Mouse (Mus musculus): Measurements from ENCODE around the gene Cryaa. TPM values are rescaled to one million over a fixed set of nuclear protein-coding genes. Genes with fewer than 3 reads are reported as not detected.

The Cryaa gene
- polyA plus RNA-seq, 1 experiment from 2014 or later = not detected

DNA sequence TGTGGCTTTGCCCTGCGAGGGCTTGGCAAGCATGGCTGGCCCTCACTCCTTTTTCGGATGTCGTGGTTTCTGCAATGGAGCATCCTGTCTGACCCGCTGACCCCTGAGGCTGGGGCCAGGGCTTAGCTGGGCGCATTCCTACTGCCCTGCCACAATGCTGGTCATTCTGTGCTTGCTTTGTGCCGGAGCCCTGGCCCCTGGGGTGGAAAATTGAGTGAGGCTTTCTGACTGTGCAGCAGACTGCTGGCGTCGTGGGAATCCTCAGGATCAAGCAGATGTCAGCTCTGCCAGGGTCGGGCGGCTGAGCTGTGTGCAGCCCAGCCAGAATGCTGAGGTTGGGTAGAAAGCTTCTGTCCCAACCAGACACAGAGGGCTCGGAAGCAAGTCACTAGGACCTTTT is 7.4 kb upstream of the Cryaa start:
- ATAC-seq (replicated peaks; ENCODE audit: low FRiP score) = no peak
- H3K4me2 ChIP-seq (ENCODE audit: low read depth, low read length, severe bottlenecking) = no peak overlapping the region
- H3K27me3 ChIP-seq (ENCODE audit: control insufficient read depth, insufficient read depth, low read length) = no peaks in the 10 kb centered on the region
- no peak for DNase-seq (ENCODE audit: low spot score)
- H3K36me3 ChIP-seq (ENCODE audit: control insufficient read depth, insufficient read depth, low read length) = no peaks in the 10 kb centered on the region
- H3K4me1 ChIP-seq (replicated peaks; ENCODE audit: control insufficient read depth, insufficient read depth, low read length) = 0 out of 2 replicates have a peak, but pooled peaks cover 3% of the 10 kb centered on the region
- no peak overlapping the region for H3K27ac ChIP-seq (ENCODE audit: low read depth, low read length)
- H3K9me3 ChIP-seq (ENCODE audit: control insufficient read depth, low read length) = no peaks in the 10 kb centered on the region
- WGBS = 13% methylated on average over 11 of the region's 11 CpGs
- H3K9ac ChIP-seq (ENCODE audit: low read length) = no peak overlapping the region; the same call in 1 of the 2 replicates
- H3K4me3 ChIP-seq (ENCODE audit: low read depth, low read length) = no peak overlapping the region

DNA sequence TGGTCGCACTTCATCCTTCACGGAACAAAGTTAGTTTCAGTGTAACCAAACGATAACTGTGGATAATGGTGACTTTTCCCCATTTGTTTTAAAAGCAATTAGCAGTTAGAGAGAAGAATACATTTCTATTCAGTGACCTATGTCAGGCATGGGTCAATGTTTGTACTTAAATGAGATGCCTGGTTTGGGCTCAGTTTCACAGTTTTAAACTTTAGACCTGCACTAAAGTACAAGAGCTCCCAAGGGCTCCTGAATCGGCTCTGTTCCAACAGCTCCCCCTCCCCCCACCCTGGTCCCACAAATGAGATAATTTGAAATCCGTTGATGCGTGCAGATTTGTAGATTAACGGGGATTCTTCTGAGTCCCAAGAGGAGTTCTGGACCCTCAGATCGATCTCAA is 5.9 kb upstream of the Cryaa start:
- no peak for DNase-seq (ENCODE audit: low spot score)
- no peak for ATAC-seq (replicated peaks; ENCODE audit: low FRiP score)
- no peak overlapping the region for H3K9ac ChIP-seq (ENCODE audit: low read length)
- no peaks in the 10 kb centered on the region for H3K36me3 ChIP-seq (ENCODE audit: control insufficient read depth, insufficient read depth, low read length)
- no peak overlapping the region for H3K4me3 ChIP-seq (ENCODE audit: low read depth, low read length)
- H3K4me2 ChIP-seq (ENCODE audit: low read depth, low read length, severe bottlenecking) = no peak overlapping the region
- no peaks in the 10 kb centered on the region for H3K9me3 ChIP-seq (ENCODE audit: control insufficient read depth, low read length)
- no peaks in the 10 kb centered on the region for H3K27me3 ChIP-seq (ENCODE audit: control insufficient read depth, insufficient read depth, low read length)
- H3K27ac ChIP-seq (ENCODE audit: low read depth, low read length) = no peak overlapping the region
- 0 out of 2 replicates have a peak, but pooled peaks cover 3% of the 10 kb centered on the region for H3K4me1 ChIP-seq (replicated peaks; ENCODE audit: control insufficient read depth, insufficient read depth, low read length)
- 68% methylated on average over 8 of the region's 8 CpGs for WGBS

DNA sequence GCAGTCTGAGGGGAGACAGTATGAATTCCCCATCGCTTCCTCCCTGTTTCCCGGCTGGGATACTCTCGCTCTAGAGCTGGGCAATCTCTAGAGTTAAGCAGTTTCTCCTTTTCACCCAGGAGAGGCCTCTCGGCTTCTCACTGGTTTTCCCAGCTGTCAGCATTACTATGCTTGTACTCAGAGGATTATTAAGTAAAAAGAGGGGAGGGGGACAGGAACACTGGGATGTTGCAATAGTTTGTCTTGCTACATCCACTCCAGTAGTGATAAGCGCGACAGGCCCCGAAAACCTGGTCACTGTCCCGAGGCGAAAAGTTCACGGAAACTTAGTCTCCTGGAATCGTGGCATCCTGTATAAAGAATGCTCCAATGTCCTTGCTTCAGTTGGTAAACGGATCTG is 5.3 kb upstream of the Cryaa start:
- H3K36me3 ChIP-seq (ENCODE audit: control insufficient read depth, insufficient read depth, low read length) = no peaks in the 10 kb centered on the region
- no peaks in the 10 kb centered on the region for H3K9me3 ChIP-seq (ENCODE audit: control insufficient read depth, low read length)
- DNase-seq (ENCODE audit: low spot score) (no peak), ATAC-seq (replicated peaks; ENCODE audit: low FRiP score) (no peak)
- no peak overlapping the region for H3K9ac ChIP-seq (ENCODE audit: low read length)
- 0 out of 2 replicates have a peak, but pooled peaks cover 3% of the 10 kb centered on the region for H3K4me1 ChIP-seq (replicated peaks; ENCODE audit: control insufficient read depth, insufficient read depth, low read length)
- 90% methylated on average over 12 of the region's 12 CpGs for WGBS
- no peak overlapping the region for H3K4me3 ChIP-seq (ENCODE audit: low read depth, low read length)
- H3K4me2 ChIP-seq (ENCODE audit: low read depth, low read length, severe bottlenecking) = no peak overlapping the region
- H3K27me3 ChIP-seq (ENCODE audit: control insufficient read depth, insufficient read depth, low read length) = no peaks in the 10 kb centered on the region
- H3K27ac ChIP-seq (ENCODE audit: low read depth, low read length) = no peak overlapping the region

DNA sequence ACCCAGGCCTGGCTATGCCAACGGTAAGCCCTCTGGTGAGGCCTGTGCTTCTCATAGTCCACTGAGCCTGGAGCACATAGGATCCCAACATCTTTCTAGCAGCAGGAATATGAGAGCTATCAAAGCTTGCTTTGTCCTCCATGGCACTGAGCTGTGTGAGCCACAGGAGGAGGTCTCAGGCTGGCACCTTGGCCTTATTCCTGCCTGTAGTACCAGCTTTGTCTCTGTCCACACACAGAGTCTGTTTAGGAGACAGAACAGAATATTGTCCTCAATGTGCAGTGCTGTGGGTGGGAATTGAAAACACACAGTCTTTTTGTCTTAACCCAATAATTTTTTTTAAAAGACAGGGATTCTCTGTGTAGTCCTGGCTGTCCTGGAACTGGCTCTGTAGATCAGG is 3.2 kb upstream of the Cryaa start:
- no peak overlapping the region for H3K9ac ChIP-seq (ENCODE audit: low read length)
- H3K27me3 ChIP-seq (ENCODE audit: control insufficient read depth, insufficient read depth, low read length) = no peaks in the 10 kb centered on the region
- no peaks in the 10 kb centered on the region for H3K9me3 ChIP-seq (ENCODE audit: control insufficient read depth, low read length)
- 0 out of 2 replicates have a peak, but pooled peaks cover 3% of the 10 kb centered on the region for H3K4me1 ChIP-seq (replicated peaks; ENCODE audit: control insufficient read depth, insufficient read depth, low read length)
- no peak overlapping the region for H3K27ac ChIP-seq (ENCODE audit: low read depth, low read length)
- H3K4me2 ChIP-seq (ENCODE audit: low read depth, low read length, severe bottlenecking) = no peak overlapping the region
- 93% methylated on average over 1 of the region's 1 CpGs for WGBS
- H3K36me3 ChIP-seq (ENCODE audit: control insufficient read depth, insufficient read depth, low read length) = no peaks in the 10 kb centered on the region
- no peak overlapping the region for H3K4me3 ChIP-seq (ENCODE audit: low read depth, low read length)
- no peak for ATAC-seq (replicated peaks; ENCODE audit: low FRiP score)
- DNase-seq (ENCODE audit: low spot score) = no peak

DNA sequence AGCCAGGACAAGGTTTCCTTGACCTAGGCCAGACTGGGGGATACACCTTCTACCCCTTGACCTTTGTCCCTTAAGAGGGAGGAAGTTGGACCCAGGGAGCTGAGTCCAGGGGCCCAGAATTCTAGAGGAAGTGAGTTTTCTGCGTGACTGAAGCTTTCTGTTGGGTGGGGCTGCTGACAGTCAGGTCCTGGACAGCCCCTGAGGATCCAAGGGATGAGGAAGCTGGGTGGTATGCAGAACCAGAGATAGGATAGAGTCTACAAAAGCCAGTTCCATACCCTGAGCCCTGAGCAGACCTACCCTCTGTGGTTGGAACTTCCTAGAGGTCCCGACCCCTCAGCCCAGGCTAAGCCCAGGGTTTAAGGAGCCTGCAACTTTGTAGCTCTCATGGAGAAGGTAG is 2.8 kb downstream of the Cryaa start:
- WGBS = 81% methylated on average over 2 of the region's 2 CpGs
- no peak for DNase-seq (ENCODE audit: low spot score)

DNA sequence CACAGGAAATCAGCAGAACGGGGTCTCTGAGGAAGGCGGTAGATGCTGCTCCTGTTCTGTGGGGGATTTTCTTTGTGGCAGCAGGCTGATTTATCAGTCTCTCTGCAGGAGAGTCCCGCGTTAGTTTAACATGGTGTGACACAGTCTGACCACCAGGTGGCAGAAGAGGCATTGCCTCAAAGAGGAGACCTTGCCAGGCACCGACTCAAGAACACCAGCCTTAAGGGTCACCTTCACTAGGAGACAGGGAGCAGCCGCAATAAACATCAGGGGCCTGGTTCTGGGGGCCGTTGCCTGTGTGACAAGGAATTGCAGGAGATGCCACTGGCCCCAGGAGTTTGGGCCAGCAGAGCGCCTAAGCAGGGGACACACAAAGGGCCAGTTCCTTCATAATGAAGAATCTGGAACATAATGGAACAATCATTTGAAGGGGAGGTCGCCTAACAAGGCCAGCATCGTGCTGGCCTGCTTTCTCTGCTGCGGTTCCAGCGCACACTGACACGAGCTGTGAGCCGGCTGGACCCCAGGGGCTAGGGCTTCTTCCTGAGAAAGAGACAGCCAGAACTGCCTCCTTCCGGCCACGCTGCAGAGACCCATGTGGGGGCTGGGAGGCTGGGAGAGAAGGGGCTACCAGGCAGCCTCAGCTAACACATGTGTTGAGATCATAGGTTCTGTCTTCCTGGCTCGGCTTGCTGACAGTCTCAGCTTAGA is 8.1 kb downstream of the Cryaa start:
- Histone ChIP-seq H3K9me3 (ENCODE audit: control insufficient read depth, low read length) (no peaks in the 10 kb centered on the region), H3K9ac (ENCODE audit: low read length) (peak overlapping the region; percentile 23; the same call in 1 of the 2 replicates), H3K4me1 (replicated peaks; ENCODE audit: control insufficient read depth, insufficient read depth, low read length) (no peaks in the 10 kb centered on the region; the same call in 1 of the 2 replicates), H3K27ac (ENCODE audit: low read depth, low read length) (no peak overlapping the region), H3K36me3 (ENCODE audit: control insufficient read depth, insufficient read depth, low read length) (no peaks in the 10 kb centered on the region), H3K4me2 (ENCODE audit: low read depth, low read length, severe bottlenecking) (peak overlapping the region; percentile 22; the same call in 1 of the 2 replicates), H3K4me3 (ENCODE audit: low read depth, low read length) (no peak overlapping the region), H3K27me3 (ENCODE audit: control insufficient read depth, insufficient read depth, low read length) (no peaks in the 10 kb centered on the region)
- ATAC-seq (replicated peaks; ENCODE audit: low FRiP score) (peak; percentile 73), DNase-seq (ENCODE audit: low spot score) (peak; percentile 88)
- 18% methylated on average over 17 of the region's 17 CpGs for WGBS

More for the DNA sequence above, 2.8 kb downstream of the Cryaa start:
- Histone ChIP-seq H3K9ac (ENCODE audit: low read length) (no peak overlapping the region), H3K27me3 (ENCODE audit: control insufficient read depth, insufficient read depth, low read length) (no peaks in the 10 kb centered on the region), H3K4me3 (ENCODE audit: low read depth, low read length) (no peak overlapping the region), H3K36me3 (ENCODE audit: control insufficient read depth, insufficient read depth, low read length) (no peaks in the 10 kb centered on the region), H3K9me3 (ENCODE audit: control insufficient read depth, low read length) (no peaks in the 10 kb centered on the region), H3K4me1 (replicated peaks; ENCODE audit: control insufficient read depth, insufficient read depth, low read length) (no peaks in the 10 kb centered on the region), H3K4me2 (ENCODE audit: low read depth, low read length, severe bottlenecking) (no peak overlapping the region), H3K27ac (ENCODE audit: low read depth, low read length) (no peak overlapping the region)
- no peak for ATAC-seq (replicated peaks; ENCODE audit: low FRiP score)

DNA sequence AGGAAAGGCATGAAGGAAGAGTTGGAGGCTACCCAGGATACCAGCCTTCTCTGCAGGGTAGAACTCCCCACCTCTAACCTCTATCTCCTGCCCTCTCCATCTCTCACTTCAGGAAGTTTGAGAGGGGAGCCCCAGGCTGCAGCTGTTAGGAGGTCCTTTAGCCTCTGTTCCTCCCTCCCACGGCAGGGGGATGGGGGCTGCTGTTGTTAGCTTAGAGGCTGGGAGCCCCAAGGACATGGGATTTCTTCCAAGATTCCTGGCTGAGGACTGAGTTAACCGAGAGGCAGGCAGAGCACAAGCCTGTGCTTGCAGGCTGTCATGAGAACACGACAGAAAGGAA is 8.6 kb downstream of the Cryaa start:
- Histone ChIP-seq H3K4me1 (replicated peaks; ENCODE audit: control insufficient read depth, insufficient read depth, low read length) (no peaks in the 10 kb centered on the region; the same call in 1 of the 2 replicates), H3K4me3 (ENCODE audit: low read depth, low read length) (no peak overlapping the region), H3K9me3 (ENCODE audit: control insufficient read depth, low read length) (no peaks in the 10 kb centered on the region), H3K27ac (ENCODE audit: low read depth, low read length) (no peak overlapping the region), H3K4me2 (ENCODE audit: low read depth, low read length, severe bottlenecking) (no peak overlapping the region), H3K36me3 (ENCODE audit: control insufficient read depth, insufficient read depth, low read length) (no peaks in the 10 kb centered on the region), H3K9ac (ENCODE audit: low read length) (no peak overlapping the region; the same call in 1 of the 2 replicates), H3K27me3 (ENCODE audit: control insufficient read depth, insufficient read depth, low read length) (no peaks in the 10 kb centered on the region)
- WGBS = 49% methylated on average over 3 of the region's 3 CpGs
- no peak for DNase-seq (ENCODE audit: low spot score)
- ATAC-seq (replicated peaks; ENCODE audit: low FRiP score) = no peak

DNA sequence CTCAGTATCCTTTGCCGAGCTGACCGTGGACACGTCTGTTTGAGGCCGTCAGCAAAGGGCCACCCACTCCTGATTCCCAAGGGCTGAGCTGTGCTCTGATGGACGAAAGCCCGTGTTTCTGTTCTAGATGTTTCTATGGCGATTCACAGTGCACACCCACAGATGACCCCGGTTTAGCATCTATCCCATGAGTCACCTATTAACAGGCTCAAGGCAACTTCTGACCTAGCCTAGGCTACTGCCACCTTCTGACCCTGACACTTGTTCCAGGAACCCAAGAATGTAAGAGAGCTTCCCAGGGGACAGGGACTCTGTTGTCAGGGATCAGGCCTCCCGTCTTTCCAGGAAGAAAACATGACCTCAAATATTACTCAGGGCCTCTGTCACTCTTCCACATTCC is 10.5 kb downstream of the Cryaa start:
- no peak for ATAC-seq (replicated peaks; ENCODE audit: low FRiP score)
- H3K4me1 ChIP-seq (replicated peaks; ENCODE audit: control insufficient read depth, insufficient read depth, low read length) = no peaks in the 10 kb centered on the region; the same call in 1 of the 2 replicates
- H3K36me3 ChIP-seq (ENCODE audit: control insufficient read depth, insufficient read depth, low read length) = no peaks in the 10 kb centered on the region
- H3K9me3 ChIP-seq (ENCODE audit: control insufficient read depth, low read length) = no peaks in the 10 kb centered on the region
- H3K4me3 ChIP-seq (ENCODE audit: low read depth, low read length) = no peak overlapping the region
- DNase-seq (ENCODE audit: low spot score) = no peak
- no peaks in the 10 kb centered on the region for H3K27me3 ChIP-seq (ENCODE audit: control insufficient read depth, insufficient read depth, low read length)
- WGBS = 85% methylated on average over 9 of the region's 9 CpGs
- H3K9ac ChIP-seq (ENCODE audit: low read length) = no peak overlapping the region
- no peak overlapping the region for H3K4me2 ChIP-seq (ENCODE audit: low read depth, low read length, severe bottlenecking)
- no peak overlapping the region for H3K27ac ChIP-seq (ENCODE audit: low read depth, low read length)

DNA sequence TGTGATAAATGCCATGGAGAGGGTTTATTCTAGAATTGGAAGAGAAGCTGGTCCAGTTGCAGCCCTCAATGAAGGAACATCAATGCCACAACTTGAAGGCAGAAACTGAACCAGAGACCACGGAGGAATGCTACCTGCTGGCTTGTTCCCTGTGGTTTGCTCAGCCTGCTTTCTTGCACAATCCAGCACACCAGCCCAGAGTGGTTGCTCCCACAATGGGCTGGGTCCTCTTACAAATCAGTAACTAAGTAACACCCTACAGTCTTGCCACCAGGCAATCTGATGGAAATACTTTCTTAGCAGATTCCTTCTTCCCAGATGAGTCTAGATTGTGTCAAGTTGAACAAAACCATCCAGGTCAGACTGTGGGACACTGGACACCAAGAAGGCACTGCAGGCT is 12.0 kb downstream of the Cryaa start:
- no peaks in the 10 kb centered on the region for H3K27me3 ChIP-seq (ENCODE audit: control insufficient read depth, insufficient read depth, low read length)
- 76% methylated on average over 1 of the region's 1 CpGs for WGBS

More for the DNA sequence above, 12.0 kb downstream of the Cryaa start:
- ATAC-seq (replicated peaks; ENCODE audit: low FRiP score) = no peak
- H3K36me3 ChIP-seq (ENCODE audit: control insufficient read depth, insufficient read depth, low read length) = no peaks in the 10 kb centered on the region
- no peak overlapping the region for H3K4me3 ChIP-seq (ENCODE audit: low read depth, low read length)
- no peak overlapping the region for H3K4me2 ChIP-seq (ENCODE audit: low read depth, low read length, severe bottlenecking)
- no peak overlapping the region for H3K9ac ChIP-seq (ENCODE audit: low read length)
- peaks cover 7% of the 10 kb centered on the region; the same call in 1 of the 2 replicates for H3K4me1 ChIP-seq (replicated peaks; ENCODE audit: control insufficient read depth, insufficient read depth, low read length)
- H3K27ac ChIP-seq (ENCODE audit: low read depth, low read length) = no peak overlapping the region
- H3K9me3 ChIP-seq (ENCODE audit: control insufficient read depth, low read length) = no peaks in the 10 kb centered on the region
- DNase-seq (ENCODE audit: low spot score) = no peak

Measured in forebrain, embryonic 11.5 days (tissue).